Mouse (Mus musculus) intestine, postnatal 0 days (tissue): Measurements from ENCODE around the gene Nectin4. TPM values are rescaled to one million over a fixed set of nuclear protein-coding genes. Genes with fewer than 3 reads are reported as not detected.

Experiments used
- ATAC-seq: fragments of 200-750 bp; cut with Nextera tagmentation; 2 replicates; pipeline ENCODE4 v1.8.0; 2017; ENCODE audit warnings: mild to moderate bottlenecking, moderate TSS enrichment, moderate library complexity
- H3K27ac ChIP-seq: fragments of 300-500 bp; sonication (generic); 2 replicates; pipeline ENCODE4 v1.5.1; 2014; ENCODE audit warnings: mild to moderate bottlenecking, low read depth, low read length, moderate library complexity
- H3K27me3 ChIP-seq: fragments of 300-500 bp; sonication (generic); replicated peaks from 2 replicates; pipeline ENCODE4 v1.6.1; 2014; ENCODE audit warnings: low read length, mixed read lengths; ENCODE audit not compliant: control insufficient read depth, insufficient read depth
- H3K36me3 ChIP-seq: fragments of 300-500 bp; sonication (generic); 2 replicates; pipeline ENCODE4 v1.6.1; 2014; ENCODE audit warnings: mild to moderate bottlenecking, moderate library complexity; ENCODE audit not compliant: control insufficient read depth, insufficient read depth
- H3K4me1 ChIP-seq: fragments of 300-500 bp; sonication (generic); replicated peaks from 2 replicates; pipeline ENCODE4 v1.6.1; 2014; ENCODE audit warnings: antibody characterized with exemption, low read length, mixed read lengths; ENCODE audit not compliant: control insufficient read depth, insufficient read depth
- H3K4me2 ChIP-seq: fragments of 300-500 bp; sonication (generic); replicated peaks from 2 replicates; pipeline ENCODE4 v1.6.1; 2014; ENCODE audit warnings: low read depth, mild to moderate bottlenecking, moderate library complexity
- H3K4me3 ChIP-seq: fragments of 300-500 bp; sonication (generic); 2 replicates; pipeline ENCODE4 v1.5.1; 2014; ENCODE audit warnings: low read depth, low read length
- H3K9ac ChIP-seq: fragments of 300-500 bp; sonication (generic); 2 replicates; pipeline ENCODE4 v1.6.1; 2014; ENCODE audit warnings: mild to moderate bottlenecking, low read depth, low read length
- H3K9me3 ChIP-seq: fragments of 300-500 bp; sonication (generic); 2 replicates; pipeline ENCODE4 v1.6.1; 2016; ENCODE audit warnings: mixed run types; ENCODE audit not compliant: control insufficient read depth
- CTCF ChIP-seq: sonication (generic); IDR thresholded peaks from 2 replicates; pipeline ENCODE4 v1.5.1; 2016; ENCODE audit warnings: low read depth, mild to moderate bottlenecking, control low read depth, antibody characterized with exemption, moderate library complexity
- WGBS: fragments of 180-500 bp; shearing (Covaris S2); extraction: QIAGEN DNeasy Blood & Tissue Kit; methylation state at CpG from one replicate; pipeline ENCODE4 v1.1.7; 2014; 5-methylcytosine and 5-hydroxymethylcytosine counted together
- polyA plus RNA-seq: library from polyadenylated mRNA; unstranded; fragments of >200 nt; fragmentation: Nextera tagmentation; extraction: Ambion mirVana; gene quantifications from 2 replicates; pipeline ENCODE4 v1.2.1, GENCODE M21; 2015

Gene Nectin4
- polyA plus RNA-seq, 1 experiment from 2014 or later = 0.48 TPM

- 66% methylated on average over 9 of the region's 9 CpGs for WGBS
- H3K9ac ChIP-seq = no peak overlapping the region
- H3K9me3 ChIP-seq = no peaks in the 10 kb centered on the region
- 0 out of 2 replicates have a peak overlapping the region, but pooled peaks have one; percentile 3 for H3K27ac ChIP-seq
- peak; percentile 44 for ATAC-seq
- no peaks in the 10 kb centered on the region for H3K27me3 ChIP-seq
- peaks cover 34% of the 10 kb centered on the region for H3K36me3 ChIP-seq
- no peaks in the 10 kb centered on the region; the same call in 1 of the 2 replicates for H3K4me1 ChIP-seq
- peak overlapping the region; percentile 98 for H3K4me3 ChIP-seq
- peak; percentile 56 for TF ChIP-seq CTCF
- peak overlapping the region; percentile 90 for H3K4me2 ChIP-seq
Measured at GRCm38 (mm10) chr1:171343922-171344677, 25.8 kb upstream of the Nectin4 start.

GRCm38 (mm10) chr1:171344715-171345114 is 25.2 kb upstream of the Nectin4 start:
- 64% methylated on average over 9 of the region's 9 CpGs for WGBS
- H3K27ac ChIP-seq = peak overlapping the region; percentile 69; the same call in 1 of the 2 replicates

DNA sequence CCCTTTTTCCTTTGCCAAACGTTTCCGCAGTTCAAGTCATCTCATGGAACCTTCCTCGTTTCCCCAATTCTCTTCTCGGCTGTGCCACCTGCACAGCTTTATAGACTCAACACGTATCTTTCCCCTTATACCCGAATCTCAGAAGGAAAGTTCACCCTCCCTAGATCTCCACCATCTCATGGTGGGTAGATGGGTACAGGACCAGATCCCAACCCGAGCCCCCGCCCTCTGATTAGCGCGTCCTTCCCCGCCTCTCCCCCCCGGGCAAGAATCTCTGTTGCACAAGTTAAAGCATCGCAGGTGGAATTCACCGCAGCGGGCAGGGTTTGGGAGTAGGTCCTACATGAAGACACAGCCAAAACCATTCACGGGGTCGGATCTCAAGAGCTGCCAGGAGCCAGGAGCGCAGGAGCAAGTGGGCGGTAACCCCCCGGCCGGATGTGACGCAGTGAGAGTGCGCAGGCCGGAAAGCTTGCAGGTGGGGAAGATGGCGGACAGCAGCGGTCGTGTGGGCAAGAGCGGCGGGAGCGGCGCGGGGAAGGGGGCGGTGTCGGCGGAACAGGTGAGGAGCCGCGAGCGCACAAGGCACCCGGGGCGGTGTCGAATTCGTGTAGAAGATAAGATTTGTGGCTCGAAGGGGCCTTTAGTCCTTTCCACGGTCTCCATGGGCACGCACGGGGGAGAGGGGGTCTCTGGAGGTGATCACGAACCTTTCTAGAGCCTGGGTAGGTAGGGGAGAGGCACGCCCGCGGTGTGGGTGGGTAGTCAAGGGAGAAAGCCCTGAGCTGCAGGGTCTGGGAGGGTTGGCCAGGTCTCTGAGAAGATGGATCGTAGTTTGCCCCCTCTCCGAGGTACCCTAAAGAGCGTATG is 24.4 kb upstream of the Nectin4 start, which contains the start of the genes Nit1 and Pfdn2:
TSS of gene Nit1 (minus strand) at position 422 of the 870 bp plus-strand sequence.
TSS of gene Pfdn2 (plus strand) at position 446 of the 870 bp plus-strand sequence.
- H3K4me3 ChIP-seq = peak within 1 kb of the TSS; percentile 98
- H3K27me3 ChIP-seq = no peaks in the 10 kb centered on the region
- H3K9me3 ChIP-seq = no peaks in the 10 kb centered on the region
- peak within 1 kb of the TSS; percentile 90 for H3K4me2 ChIP-seq
- H3K36me3 ChIP-seq = peaks cover 22% of the 10 kb centered on the region
- WGBS = under 1% methylated on average over 52 of the region's 53 CpGs
- peak within 1 kb of the TSS; percentile 69 for H3K27ac ChIP-seq
- no peaks in the 10 kb centered on the region; the same call in 1 of the 2 replicates for H3K4me1 ChIP-seq
- TF ChIP-seq CTCF = 0 out of 2 replicates have a peak, but pooled peaks have one; percentile 4
- peak within 1 kb of the TSS; percentile 79 for H3K9ac ChIP-seq
- ATAC-seq = peak; percentile 83

More at GRCm38 (mm10) chr1:171344715-171345114, 25.2 kb upstream of the Nectin4 start:
- Histone ChIP-seq H3K36me3 (peaks cover 29% of the 10 kb centered on the region), H3K9ac (peak overlapping the region; percentile 79), H3K4me2 (peak overlapping the region; percentile 90), H3K4me1 (no peaks in the 10 kb centered on the region; the same call in 1 of the 2 replicates), H3K9me3 (no peaks in the 10 kb centered on the region), H3K4me3 (peak overlapping the region; percentile 98), H3K27me3 (no peaks in the 10 kb centered on the region)
- ATAC-seq = peak; percentile 42
- no peak for TF ChIP-seq CTCF

- H3K36me3 ChIP-seq = peaks cover 16% of the 10 kb centered on the region
- H3K4me2 ChIP-seq = peak overlapping the region; percentile 90
- H3K27me3 ChIP-seq = no peaks in the 10 kb centered on the region
- no peak for TF ChIP-seq CTCF
- under 1% methylated on average over 14 of the region's 14 CpGs for WGBS
- ATAC-seq = no peak
- H3K4me3 ChIP-seq = peak overlapping the region; percentile 98
- H3K27ac ChIP-seq = peak overlapping the region; percentile 69; the same call in 1 of the 2 replicates
- H3K9me3 ChIP-seq = no peaks in the 10 kb centered on the region
- no peaks in the 10 kb centered on the region; the same call in 1 of the 2 replicates for H3K4me1 ChIP-seq
- H3K9ac ChIP-seq = peak overlapping the region; percentile 79
Measured at GRCm38 (mm10) chr1:171346095-171346450, 23.8 kb upstream of the Nectin4 start.

DNA sequence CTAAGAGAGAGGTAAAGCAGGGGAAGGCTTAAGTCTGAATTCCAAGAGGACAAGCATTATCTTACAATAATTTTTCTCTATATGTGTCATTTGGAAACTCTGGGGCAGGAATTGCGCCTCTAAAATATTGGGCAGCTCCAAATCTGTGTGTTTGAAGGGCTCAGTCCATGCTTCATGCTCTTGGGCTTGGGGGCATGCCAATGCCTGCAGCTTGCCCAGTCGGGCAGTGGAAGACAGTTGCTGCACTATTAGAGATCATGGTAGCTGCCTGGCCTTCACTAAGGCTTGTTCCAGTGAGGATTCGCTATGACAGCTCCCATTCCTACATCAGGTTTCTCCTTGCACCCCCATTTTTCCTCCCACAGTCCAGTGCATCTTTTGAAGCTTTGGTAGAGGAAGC is 21.2 kb upstream of the Nectin4 start:
- no peak overlapping the region for H3K9ac ChIP-seq
- H3K36me3 ChIP-seq = no peaks in the 10 kb centered on the region
- H3K9me3 ChIP-seq = no peaks in the 10 kb centered on the region
- ATAC-seq = no peak
- no peak for TF ChIP-seq CTCF
- no peaks in the 10 kb centered on the region for H3K4me1 ChIP-seq
- 87% methylated on average over 3 of the region's 3 CpGs for WGBS
- no peak overlapping the region for H3K4me3 ChIP-seq
- H3K27ac ChIP-seq = no peak overlapping the region
- H3K27me3 ChIP-seq = no peaks in the 10 kb centered on the region
- no peak overlapping the region for H3K4me2 ChIP-seq

- no peak for TF ChIP-seq CTCF
- Histone ChIP-seq H3K9ac (no peak overlapping the region), H3K36me3 (no peaks in the 10 kb centered on the region), H3K27me3 (no peaks in the 10 kb centered on the region), H3K9me3 (no peaks in the 10 kb centered on the region), H3K27ac (no peak overlapping the region), H3K4me2 (no peak overlapping the region), H3K4me1 (no peaks in the 10 kb centered on the region), H3K4me3 (no peak overlapping the region)
- ATAC-seq = no peak
- 72% methylated on average over 2 of the region's 2 CpGs for WGBS
Measured at GRCm38 (mm10) chr1:171349210-171349609, 20.7 kb upstream of the Nectin4 start.
